Mouse (Mus musculus) C2C12 (cell line): ENCODE results near the gene Supt16.

Source experiments
- CTCF ChIP-seq: IDR thresholded peaks from one replicate; pipeline ENCODE4 v1.5.1; 2011; ENCODE audit not compliant: control insufficient read depth, insufficient read depth, insufficient read length
- MYOD1 ChIP-seq: IDR thresholded peaks from one replicate; pipeline ENCODE4 v1.6.1; 2011; ENCODE audit warnings: low read depth; ENCODE audit not compliant: control insufficient read depth, insufficient read length

DNA sequence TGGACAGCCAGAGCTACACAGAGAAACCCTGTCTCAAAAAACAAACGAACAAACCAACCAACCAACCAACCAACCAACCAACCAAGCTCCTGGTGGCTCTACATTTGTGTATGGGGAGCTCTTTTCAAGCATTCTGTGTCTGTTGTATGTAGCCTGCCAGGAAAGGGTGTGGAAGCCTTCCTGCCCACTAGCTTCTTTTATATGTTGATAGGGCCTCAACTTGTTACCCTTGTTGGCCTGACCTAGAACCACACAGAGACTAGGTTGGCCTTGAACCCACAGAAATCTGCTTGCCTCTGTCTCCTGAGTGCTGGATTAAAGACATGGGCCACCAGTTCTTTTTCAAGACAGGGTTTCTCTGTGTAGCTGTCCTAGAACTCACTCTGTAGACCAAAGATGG, 83.1 kb downstream of the Supt16 start:
- TF ChIP-seq CTCF (no peak), MYOD1 (no peak)
